Mouse (Mus musculus): ENCODE data around the gene Chaf1b. TPM values are rescaled to one million over a fixed set of nuclear protein-coding genes. Genes with fewer than 3 reads are reported as not detected.

Chaf1b gene
- 119 and 136 TPM in 2 replicates for polyA plus RNA-seq (2016; fragmentation: Nextera tagmentation; extraction: Ambion mirVana)

- Histone ChIP-seq H3K4me3 (peak within 1 kb of the TSS; percentile 80), H3K36me3 (peaks cover 32% of the 10 kb centered on the region), H3K27me3 (ENCODE audit: low read depth, poor library complexity, severe bottlenecking) (0 out of 2 replicates have a peak, but pooled peaks cover 4% of the 10 kb centered on the region), H3K4me1 (peaks cover 28% of the 10 kb centered on the region), H3K9me3 (replicated peaks) (no peaks in the 10 kb centered on the region), H3K27ac (replicated peaks) (peak within 1 kb of the TSS; percentile 86)
- WGBS = under 1% methylated on average over 53 of the region's 54 CpGs
- peak; percentile 99 for DNase-seq (ENCODE audit: low spot score)
These were observed at the start of gene Chaf1b for GRCm38 (mm10) chr16:93883423-93884085. Gene Chaf1b (plus strand): TSS chr16:93883901.

GRCm38 (mm10) chr16:93834076-93834475 lies 49.6 kb upstream of the Chaf1b start:
- WGBS = 94% methylated on average over 2 of the region's 2 CpGs
- Histone ChIP-seq H3K9me3 (replicated peaks) (peaks cover 7% of the 10 kb centered on the region; the same call in 1 of the 2 replicates), H3K4me3 (no peak overlapping the region)

GRCm38 (mm10) chr16:93839049-93839448 lies 44.7 kb upstream of the Chaf1b start:
- no peak overlapping the region for H3K4me3 ChIP-seq
- H3K36me3 ChIP-seq = peaks cover 72% of the 10 kb centered on the region
- WGBS = 90% methylated on average over 1 of the region's 1 CpGs

More at GRCm38 (mm10) chr16:93834076-93834475, 49.6 kb upstream of the Chaf1b start:
- Histone ChIP-seq H3K4me1 (peaks cover 13% of the 10 kb centered on the region), H3K36me3 (peaks cover 54% of the 10 kb centered on the region), H3K27me3 (ENCODE audit: low read depth, poor library complexity, severe bottlenecking) (peaks cover 4% of the 10 kb centered on the region; the same call in 1 of the 2 replicates), H3K27ac (replicated peaks) (no peak overlapping the region)
- no peak for DNase-seq (ENCODE audit: low spot score)

GRCm38 (mm10) chr16:93850527-93850926 lies 33.2 kb upstream of the Chaf1b start:
- H3K4me1 ChIP-seq = no peaks in the 10 kb centered on the region

More at GRCm38 (mm10) chr16:93839049-93839448, 44.7 kb upstream of the Chaf1b start:
- Histone ChIP-seq H3K4me1 (peaks cover under 1% of the 10 kb centered on the region), H3K9me3 (replicated peaks) (peaks cover 11% of the 10 kb centered on the region; the same call in 1 of the 2 replicates), H3K27me3 (ENCODE audit: low read depth, poor library complexity, severe bottlenecking) (no peaks in the 10 kb centered on the region), H3K27ac (replicated peaks) (no peak overlapping the region)
- DNase-seq (ENCODE audit: low spot score) = no peak

GRCm38 (mm10) chr16:93859967-93860366 lies 23.7 kb upstream of the Chaf1b start:
- H3K4me3 ChIP-seq = no peak overlapping the region
- no peak for DNase-seq (ENCODE audit: low spot score)
- H3K4me1 ChIP-seq = no peaks in the 10 kb centered on the region
- no peaks in the 10 kb centered on the region for H3K9me3 ChIP-seq (replicated peaks)
- peaks cover 97% of the 10 kb centered on the region for H3K36me3 ChIP-seq
- H3K27me3 ChIP-seq (ENCODE audit: low read depth, poor library complexity, severe bottlenecking) = no peaks in the 10 kb centered on the region
- WGBS = 95% methylated on average over 4 of the region's 4 CpGs
- no peak overlapping the region for H3K27ac ChIP-seq (replicated peaks)

More at GRCm38 (mm10) chr16:93850527-93850926, 33.2 kb upstream of the Chaf1b start:
- no peak for DNase-seq (ENCODE audit: low spot score)
- Histone ChIP-seq H3K4me3 (no peak overlapping the region), H3K36me3 (peaks cover 99% of the 10 kb centered on the region), H3K27ac (replicated peaks) (no peak overlapping the region), H3K9me3 (replicated peaks) (no peaks in the 10 kb centered on the region), H3K27me3 (ENCODE audit: low read depth, poor library complexity, severe bottlenecking) (no peaks in the 10 kb centered on the region)
- 94% methylated on average over 3 of the region's 3 CpGs for WGBS

GRCm38 (mm10) chr16:93860686-93861085 lies 23.0 kb upstream of the Chaf1b start:
- Histone ChIP-seq H3K27me3 (ENCODE audit: low read depth, poor library complexity, severe bottlenecking) (no peaks in the 10 kb centered on the region), H3K27ac (replicated peaks) (no peak overlapping the region), H3K4me1 (no peaks in the 10 kb centered on the region), H3K4me3 (no peak overlapping the region), H3K9me3 (replicated peaks) (no peaks in the 10 kb centered on the region), H3K36me3 (peaks cover 97% of the 10 kb centered on the region)
- no peak for DNase-seq (ENCODE audit: low spot score)

GRCm38 (mm10) chr16:93874841-93875240 lies 8.9 kb upstream of the Chaf1b start:
- Histone ChIP-seq H3K9me3 (replicated peaks) (no peaks in the 10 kb centered on the region), H3K27ac (replicated peaks) (no peak overlapping the region), H3K4me1 (no peaks in the 10 kb centered on the region), H3K36me3 (peaks cover 79% of the 10 kb centered on the region), H3K27me3 (ENCODE audit: low read depth, poor library complexity, severe bottlenecking) (no peaks in the 10 kb centered on the region), H3K4me3 (no peak overlapping the region)
- 96% methylated on average over 13 of the region's 13 CpGs for WGBS
- DNase-seq (ENCODE audit: low spot score) = no peak

- no peaks in the 10 kb centered on the region for H3K9me3 ChIP-seq (replicated peaks)
- WGBS = 94% methylated on average over 6 of the region's 6 CpGs
- DNase-seq (ENCODE audit: low spot score) = no peak
These were observed 5.9 kb upstream of the Chaf1b start for GRCm38 (mm10) chr16:93877612-93878380.

GRCm38 (mm10) chr16:93884086-93884721 lies 503 bp downstream of the Chaf1b start:
- Histone ChIP-seq H3K4me3 (peak overlapping the region; percentile 80), H3K4me1 (peaks cover 28% of the 10 kb centered on the region), H3K9me3 (replicated peaks) (no peaks in the 10 kb centered on the region), H3K36me3 (peaks cover 39% of the 10 kb centered on the region), H3K27ac (replicated peaks) (peak overlapping the region; percentile 86), H3K27me3 (ENCODE audit: low read depth, poor library complexity, severe bottlenecking) (0 out of 2 replicates have a peak, but pooled peaks cover 4% of the 10 kb centered on the region)
- WGBS = under 1% methylated on average over 43 of the region's 43 CpGs
- DNase-seq (ENCODE audit: low spot score) = peak; percentile 49

More at GRCm38 (mm10) chr16:93877612-93878380, 5.9 kb upstream of the Chaf1b start:
- no peaks in the 10 kb centered on the region for H3K4me1 ChIP-seq
- 0 out of 2 replicates have a peak, but pooled peaks cover 4% of the 10 kb centered on the region for H3K27me3 ChIP-seq (ENCODE audit: low read depth, poor library complexity, severe bottlenecking)
- H3K4me3 ChIP-seq = no peak overlapping the region
- no peak overlapping the region for H3K27ac ChIP-seq (replicated peaks)
- H3K36me3 ChIP-seq = peaks cover 49% of the 10 kb centered on the region

GRCm38 (mm10) chr16:93884722-93885113 lies 1.0 kb downstream of the Chaf1b start:
- peaks cover 28% of the 10 kb centered on the region for H3K4me1 ChIP-seq
- H3K27ac ChIP-seq (replicated peaks) = peak overlapping the region; percentile 86; the same call in 1 of the 2 replicates
- no peak for DNase-seq (ENCODE audit: low spot score)
- H3K9me3 ChIP-seq (replicated peaks) = no peaks in the 10 kb centered on the region
- peak overlapping the region; percentile 80 for H3K4me3 ChIP-seq
- 0 out of 2 replicates have a peak, but pooled peaks cover 4% of the 10 kb centered on the region for H3K27me3 ChIP-seq (ENCODE audit: low read depth, poor library complexity, severe bottlenecking)
- H3K36me3 ChIP-seq = peaks cover 44% of the 10 kb centered on the region
- 60% methylated on average over 5 of the region's 5 CpGs for WGBS

GRCm38 (mm10) chr16:93888481-93888880 lies 4.8 kb downstream of the Chaf1b start:
- no peak for DNase-seq (ENCODE audit: low spot score)
- Histone ChIP-seq H3K27me3 (ENCODE audit: low read depth, poor library complexity, severe bottlenecking) (no peaks in the 10 kb centered on the region), H3K27ac (replicated peaks) (no peak overlapping the region), H3K4me1 (peaks cover 23% of the 10 kb centered on the region), H3K9me3 (replicated peaks) (no peaks in the 10 kb centered on the region), H3K36me3 (peaks cover 82% of the 10 kb centered on the region), H3K4me3 (no peak overlapping the region)
- 97% methylated on average over 6 of the region's 6 CpGs for WGBS

- Histone ChIP-seq H3K36me3 (peaks cover 100% of the 10 kb centered on the region), H3K4me3 (no peak overlapping the region), H3K27ac (replicated peaks) (no peak overlapping the region), H3K9me3 (replicated peaks) (no peaks in the 10 kb centered on the region), H3K4me1 (peaks cover 5% of the 10 kb centered on the region), H3K27me3 (ENCODE audit: low read depth, poor library complexity, severe bottlenecking) (no peaks in the 10 kb centered on the region)
- 90% methylated on average over 12 of the region's 12 CpGs for WGBS
- DNase-seq (ENCODE audit: low spot score) = no peak
These were observed 7.4 kb downstream of the Chaf1b start for GRCm38 (mm10) chr16:93890948-93891604.

Data from midbrain, embryonic 10.5 days (tissue).